Mouse (Mus musculus) embryonic facial prominence, embryonic 13.5 days (tissue): ENCODE data around the gene 1700001C02Rik. TPM values are rescaled to one million over a fixed set of nuclear protein-coding genes. Genes with fewer than 3 reads are reported as not detected.

Source experiments
- ATAC-seq: fragments of 200-750 bp; cut with Nextera tagmentation; 2 replicates; pipeline ENCODE4 v1.8.0; 2017; ENCODE audit warnings: low read depth; ENCODE audit not compliant: insufficient number of reproducible peaks, insufficient read depth, low FRiP score, low TSS enrichment
- H3K27ac ChIP-seq: fragments of 300-500 bp; sonication (generic); 2 replicates; pipeline ENCODE4 v1.5.1; 2015; ENCODE audit warnings: moderate library complexity, mild to moderate bottlenecking, inconsistent platforms
- H3K27me3 ChIP-seq: fragments of 300-500 bp; sonication (generic); 2 replicates; pipeline ENCODE4 v1.6.1; 2015; ENCODE audit warnings: mild to moderate bottlenecking, inconsistent platforms
- H3K36me3 ChIP-seq: fragments of 300-500 bp; sonication (generic); 2 replicates; pipeline ENCODE4 v1.6.1; 2015; ENCODE audit warnings: mild to moderate bottlenecking, inconsistent platforms
- H3K4me1 ChIP-seq: fragments of 300-500 bp; sonication (generic); 2 replicates; pipeline ENCODE4 v1.6.1; 2015; ENCODE audit warnings: inconsistent platforms
- H3K4me2 ChIP-seq: fragments of 300-500 bp; sonication (generic); 2 replicates; pipeline ENCODE4 v1.6.1; 2015; ENCODE audit warnings: moderate library complexity, mild to moderate bottlenecking, inconsistent platforms
- H3K4me3 ChIP-seq: fragments of 300-500 bp; sonication (generic); 2 replicates; pipeline ENCODE4 v1.5.1; 2015; ENCODE audit warnings: mild to moderate bottlenecking, inconsistent platforms
- H3K9ac ChIP-seq: fragments of 300-500 bp; sonication (generic); 2 replicates; pipeline ENCODE4 v1.6.1; 2015; ENCODE audit warnings: mild to moderate bottlenecking, inconsistent platforms
- H3K9me3 ChIP-seq: fragments of 300-500 bp; sonication (generic); 2 replicates; pipeline ENCODE4 v1.6.1; 2016; ENCODE audit warnings: inconsistent platforms
- WGBS: fragments of 180-500 bp; shearing (Covaris S2); methylation state at CpG from one replicate; pipeline ENCODE4 v1.1.7; 2015; ENCODE audit warnings: mixed read lengths; 5-methylcytosine and 5-hydroxymethylcytosine counted together
- polyA plus RNA-seq: library from polyadenylated mRNA; unstranded; fragments of >200 nt; fragmentation: Nextera tagmentation; extraction: Ambion mirVana; gene quantifications from 2 replicates; pipeline ENCODE4 v1.2.1, GENCODE M21; 2015

1700001C02Rik gene
- polyA plus RNA-seq, 1 experiment from 2014 or later: not detected

DNA sequence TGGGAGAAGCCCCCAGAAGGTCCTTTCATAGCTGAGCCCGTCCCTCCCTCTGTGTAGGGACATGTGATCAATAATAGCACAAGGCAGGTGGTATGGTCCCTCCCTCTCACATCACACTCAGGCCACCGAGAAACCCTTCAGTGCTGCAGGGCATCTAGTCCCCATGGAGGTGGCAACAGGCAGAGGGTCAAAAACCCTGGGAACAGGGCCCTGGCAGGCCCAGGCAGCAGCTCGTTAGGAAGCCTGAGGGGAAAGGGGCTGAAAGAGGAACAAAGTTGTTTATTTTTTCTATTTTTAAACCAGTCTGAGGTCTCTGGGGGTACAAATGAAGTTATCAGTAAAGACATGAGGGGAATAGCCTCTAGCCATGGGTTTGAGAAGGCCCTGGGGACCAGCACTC lies 58.4 kb downstream of the 1700001C02Rik start:
- ATAC-seq: no peak
- Histone ChIP-seq H3K9me3 (no peaks in the 10 kb centered on the region), H3K4me1 (peaks cover 16% of the 10 kb centered on the region), H3K9ac (no peak overlapping the region), H3K4me2 (no peak overlapping the region), H3K27me3 (no peaks in the 10 kb centered on the region), H3K36me3 (no peaks in the 10 kb centered on the region), H3K27ac (no peak overlapping the region), H3K4me3 (no peak overlapping the region)
- WGBS: 34% methylated on average over 3 of the region's 3 CpGs

DNA sequence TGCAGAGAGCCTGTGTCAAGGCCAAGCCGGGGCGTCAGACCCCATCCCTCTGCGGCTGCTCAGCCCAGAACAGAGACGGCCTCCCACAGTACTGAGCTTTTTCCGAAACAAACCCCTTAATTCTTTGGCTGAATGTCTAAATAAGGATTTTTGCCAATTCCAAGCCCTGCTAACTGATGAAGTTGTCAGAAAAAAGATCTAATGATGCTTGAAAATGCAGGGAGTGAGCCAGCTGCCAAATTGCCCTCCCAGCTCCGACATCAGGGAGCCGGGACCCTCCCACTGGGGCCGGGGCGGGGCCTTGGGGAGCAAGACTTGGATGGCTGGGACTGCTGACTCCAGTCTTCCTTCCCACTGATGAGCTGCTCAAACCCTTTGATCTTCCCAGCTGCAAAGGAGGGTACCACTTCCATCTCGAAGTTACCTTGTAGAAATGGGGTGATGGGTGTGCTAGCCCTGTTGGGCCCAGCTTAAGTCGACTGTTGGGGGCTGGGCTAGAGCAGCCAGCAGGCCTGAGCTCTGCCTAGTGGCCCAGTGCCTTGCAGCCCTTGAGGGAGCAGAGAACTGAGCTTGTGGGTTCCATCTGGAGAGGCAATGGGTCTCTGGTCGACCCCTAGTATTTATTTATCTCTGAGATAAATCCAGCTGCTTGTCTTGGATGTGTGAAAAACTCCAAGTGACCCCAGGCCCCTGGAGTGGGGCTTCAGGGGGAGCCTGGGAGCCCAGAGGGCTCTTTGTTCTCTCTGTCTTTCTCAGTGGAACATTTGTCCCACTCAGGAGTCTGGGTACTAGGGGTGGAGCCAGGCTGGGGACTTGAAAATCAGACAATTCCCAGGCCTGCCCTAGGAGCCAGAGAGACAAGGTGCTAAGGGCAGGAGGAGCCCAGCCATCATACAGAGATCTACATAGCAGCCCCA lies 60.3 kb downstream of the 1700001C02Rik start:
- H3K4me3 ChIP-seq: no peak overlapping the region
- no peak for ATAC-seq
- no peak overlapping the region for H3K4me2 ChIP-seq
- H3K27ac ChIP-seq: no peak overlapping the region
- H3K9me3 ChIP-seq: no peaks in the 10 kb centered on the region
- no peaks in the 10 kb centered on the region for H3K27me3 ChIP-seq
- peaks cover 7% of the 10 kb centered on the region; the same call in 1 of the 2 replicates for H3K4me1 ChIP-seq
- H3K9ac ChIP-seq: no peak overlapping the region
- 30% methylated on average over 12 of the region's 12 CpGs for WGBS
- H3K36me3 ChIP-seq: no peaks in the 10 kb centered on the region

DNA sequence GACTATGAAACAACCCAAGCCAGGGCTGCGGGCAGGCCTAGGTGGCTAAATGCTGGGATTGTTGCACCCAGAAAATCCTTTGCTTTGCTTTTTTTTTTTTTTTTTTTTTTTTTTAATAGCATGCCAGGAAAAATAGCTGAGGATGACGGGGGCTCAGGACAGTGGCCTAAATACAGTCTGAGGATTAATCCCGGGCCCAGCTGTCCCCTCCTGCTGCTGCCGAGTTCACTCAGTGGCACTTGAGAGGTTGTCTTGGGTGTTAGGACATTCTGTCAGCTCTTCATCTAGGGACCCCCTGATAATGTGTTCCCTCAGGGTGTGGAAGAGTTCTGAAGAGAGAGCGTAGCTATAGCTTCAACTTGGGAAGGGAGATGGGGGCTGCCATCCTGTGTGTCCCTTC lies 61.3 kb downstream of the 1700001C02Rik start:
- H3K27ac ChIP-seq: no peak overlapping the region
- H3K9me3 ChIP-seq: no peaks in the 10 kb centered on the region
- H3K4me2 ChIP-seq: no peak overlapping the region
- 79% methylated on average over 5 of the region's 5 CpGs for WGBS
- peaks cover 7% of the 10 kb centered on the region; the same call in 1 of the 2 replicates for H3K4me1 ChIP-seq
- no peak for ATAC-seq
- H3K9ac ChIP-seq: no peak overlapping the region
- no peaks in the 10 kb centered on the region for H3K27me3 ChIP-seq
- H3K4me3 ChIP-seq: no peak overlapping the region
- no peaks in the 10 kb centered on the region for H3K36me3 ChIP-seq

DNA sequence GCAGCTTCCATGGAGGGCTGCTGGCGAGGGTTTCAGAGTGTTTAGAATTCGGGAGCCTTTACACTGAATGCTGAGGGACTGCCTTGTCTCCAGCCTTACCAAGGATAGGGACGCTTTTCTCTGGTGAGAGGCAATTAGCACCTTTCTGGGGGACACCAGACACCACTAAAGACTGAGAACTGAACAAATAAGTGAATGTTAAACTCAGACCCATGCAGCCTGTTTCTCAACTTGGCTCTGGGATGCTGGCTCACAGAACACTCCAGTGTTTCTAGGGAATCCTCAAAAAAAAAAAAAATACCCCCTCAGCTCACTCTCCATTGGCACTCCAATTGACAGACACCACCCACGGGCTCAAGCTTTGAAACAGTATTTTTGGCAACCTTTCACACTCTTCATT lies 63.1 kb downstream of the 1700001C02Rik start:
- no peak overlapping the region for H3K9ac ChIP-seq
- H3K27ac ChIP-seq: no peak overlapping the region
- H3K4me3 ChIP-seq: no peak overlapping the region
- no peaks in the 10 kb centered on the region for H3K9me3 ChIP-seq
- peaks cover 7% of the 10 kb centered on the region; the same call in 1 of the 2 replicates for H3K4me1 ChIP-seq
- 48% methylated on average over 4 of the region's 4 CpGs for WGBS
- H3K27me3 ChIP-seq: no peaks in the 10 kb centered on the region
- H3K4me2 ChIP-seq: no peak overlapping the region
- no peak for ATAC-seq
- no peaks in the 10 kb centered on the region for H3K36me3 ChIP-seq

Other genes with a start within 250 kb of the 1700001C02Rik start
- gene Selenoi, start 233.5 kb upstream of the 1700001C02Rik start, polyA plus RNA-seq: 17.6 and 17.8 TPM in 2 replicates
- 0.13 and 0.51 TPM in 2 replicates for gene Drc1, start 184.7 kb upstream of the 1700001C02Rik start, polyA plus RNA-seq
- 0.94 and 1.1 TPM in 2 replicates for gene Otof, start 4.1 kb upstream of the 1700001C02Rik start, polyA plus RNA-seq
- gene Cib4, start 79.8 kb downstream of the 1700001C02Rik start, polyA plus RNA-seq: not detected in 2 replicates
- gene Kcnk3, start 122.1 kb downstream of the 1700001C02Rik start, polyA plus RNA-seq: 0.51 and 0.63 TPM in 2 replicates
- 25.0 and 26.6 TPM in 2 replicates for gene Slc35f6, start 181.9 kb downstream of the 1700001C02Rik start, polyA plus RNA-seq
- 270 and 318 TPM in 2 replicates for gene Cenpa, start 200.7 kb downstream of the 1700001C02Rik start, polyA plus RNA-seq
- gene Dpysl5, start 245.5 kb downstream of the 1700001C02Rik start, polyA plus RNA-seq: 7.5 and 10.4 TPM in 2 replicates